Mouse (Mus musculus) thymus, adult 2 months (tissue): Measurements from ENCODE around the gene Dclk2.

ENCODE experiments used
- CTCF ChIP-seq: fragments of 200-500 bp; IDR thresholded peaks from 2 replicates; pipeline ENCODE4 v1.5.1; 2012; ENCODE audit warnings: mild to moderate bottlenecking, control low read depth, low read length, moderate library complexity, borderline replicate concordance; ENCODE audit not compliant: control insufficient read depth, poor library complexity, insufficient read depth; ENCODE audit errors: extremely low read depth
- POLR2A ChIP-seq: fragments of 200-500 bp; IDR thresholded peaks from 2 replicates; pipeline ENCODE4 v1.6.1; 2012; ENCODE audit warnings: mild to moderate bottlenecking, low read length, control low read depth, moderate library complexity; ENCODE audit not compliant: control insufficient read depth, poor library complexity, insufficient read depth; ENCODE audit errors: extremely low read depth

GRCm38 (mm10) chr3:86857833-86858398 is 62.7 kb downstream of the Dclk2 start:
- TF ChIP-seq CTCF (no peak), POLR2A (no peak)
